Mouse (Mus musculus) urinary bladder, postnatal 36 days (tissue): ENCODE measurements around the gene Aox3.

Experiments
- DNase-seq, 2 experiments: peaks; one replicate each; pipeline ENCODE4 v3.0.0; 2022; ENCODE audit warnings: low spot score in 2 of 2, mixed read lengths in 1 of 2

Gene Aox3

DNA sequence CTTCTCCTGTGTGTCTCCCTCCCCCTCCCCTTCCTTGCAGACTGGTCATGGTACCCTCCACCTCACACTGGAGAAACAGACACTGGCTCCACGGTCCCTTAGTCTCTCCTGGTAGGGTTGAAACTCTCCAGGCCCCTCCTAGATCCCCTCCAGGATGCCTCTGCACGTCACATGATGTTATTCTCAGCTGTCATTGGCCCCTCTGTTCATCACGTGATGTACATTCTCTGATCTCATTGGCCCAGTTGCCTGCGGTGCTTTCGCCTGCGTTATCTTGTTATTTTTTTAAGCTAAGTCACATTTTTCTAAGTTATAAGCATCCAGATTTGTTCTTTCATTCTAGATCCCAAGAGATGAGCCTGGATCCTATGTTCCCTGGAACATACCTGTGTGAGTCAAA, 7.2 kb upstream of the Aox3 start:
- no peak for DNase-seq

DNA sequence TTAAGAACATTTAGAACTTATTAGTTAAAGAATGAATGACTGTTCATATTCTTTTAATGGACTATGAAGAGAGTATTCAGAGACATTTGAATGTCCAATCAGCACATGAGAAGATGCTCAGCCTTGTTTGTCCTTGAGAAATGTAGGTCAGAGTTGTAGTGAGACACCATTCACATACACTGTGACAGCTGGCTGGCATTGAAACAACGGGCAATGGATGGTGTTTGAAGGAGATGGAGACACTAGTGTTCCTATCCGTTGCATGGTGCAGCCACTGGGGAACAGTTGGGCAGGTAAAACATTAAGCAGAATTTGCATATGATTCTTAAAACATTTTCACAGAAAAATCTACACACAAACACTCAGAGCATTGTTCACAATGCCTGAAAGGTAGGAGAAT, 5.9 kb upstream of the Aox3 start:
- DNase-seq = no peak

DNA sequence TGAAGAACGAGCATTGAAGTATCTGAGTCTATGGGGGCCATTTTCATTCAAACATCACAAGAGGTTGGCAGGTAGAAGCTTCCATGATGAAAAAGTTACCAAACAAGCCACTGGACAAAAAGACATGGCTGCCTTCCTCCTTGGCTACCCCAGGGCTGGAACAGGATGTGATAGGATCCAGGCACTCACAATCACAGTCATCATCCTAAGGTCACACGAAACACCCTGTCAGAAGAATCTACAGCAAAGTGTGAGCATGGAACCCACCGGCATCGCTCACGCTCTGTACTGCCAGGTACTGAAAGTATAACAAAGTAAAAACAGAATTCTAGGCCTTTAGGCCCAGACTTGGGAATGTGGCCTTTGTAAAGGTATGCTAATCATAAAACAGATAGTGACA, 2.7 kb upstream of the Aox3 start:
- no peak for DNase-seq

DNA sequence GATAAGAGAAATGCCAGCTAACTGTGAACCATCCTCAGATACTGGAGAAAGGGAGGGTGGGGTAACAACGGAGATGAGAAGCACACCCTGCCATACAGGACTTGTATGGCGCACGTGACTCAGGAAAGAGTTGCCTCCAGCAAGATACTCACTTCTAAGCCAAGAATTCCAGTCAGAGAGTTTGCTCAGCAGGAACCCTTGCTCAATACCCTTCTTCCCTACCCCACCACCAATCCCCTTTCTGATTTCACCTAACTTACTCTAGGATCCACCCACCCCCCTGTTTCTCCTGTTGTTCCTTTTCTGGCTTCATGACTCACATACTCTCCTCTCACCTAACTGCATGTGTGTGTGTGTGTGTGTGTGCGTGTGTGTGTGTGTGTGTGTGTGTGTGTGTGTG, 1.6 kb upstream of the Aox3 start:
- no peak for DNase-seq

DNA sequence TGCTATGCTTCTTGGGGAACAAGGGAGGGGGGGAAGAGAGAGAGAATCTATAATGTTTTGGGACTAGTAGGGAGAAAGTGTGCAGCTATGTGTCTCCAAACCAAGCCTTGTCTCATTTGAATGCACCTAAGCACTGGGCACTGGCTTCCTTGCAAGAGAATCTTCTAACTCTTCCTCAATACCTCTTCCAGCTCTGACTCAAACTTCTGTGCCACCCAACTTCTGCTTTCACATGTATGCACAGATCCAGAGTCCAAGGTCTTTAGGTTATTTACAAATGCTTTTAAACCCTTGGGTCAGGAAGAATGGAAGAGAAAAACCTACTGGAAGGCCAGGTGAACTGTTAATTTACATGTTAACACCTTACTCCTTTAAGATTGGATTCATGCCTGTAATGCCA, 511 bp downstream of the Aox3 start:
- no peak for DNase-seq

DNA sequence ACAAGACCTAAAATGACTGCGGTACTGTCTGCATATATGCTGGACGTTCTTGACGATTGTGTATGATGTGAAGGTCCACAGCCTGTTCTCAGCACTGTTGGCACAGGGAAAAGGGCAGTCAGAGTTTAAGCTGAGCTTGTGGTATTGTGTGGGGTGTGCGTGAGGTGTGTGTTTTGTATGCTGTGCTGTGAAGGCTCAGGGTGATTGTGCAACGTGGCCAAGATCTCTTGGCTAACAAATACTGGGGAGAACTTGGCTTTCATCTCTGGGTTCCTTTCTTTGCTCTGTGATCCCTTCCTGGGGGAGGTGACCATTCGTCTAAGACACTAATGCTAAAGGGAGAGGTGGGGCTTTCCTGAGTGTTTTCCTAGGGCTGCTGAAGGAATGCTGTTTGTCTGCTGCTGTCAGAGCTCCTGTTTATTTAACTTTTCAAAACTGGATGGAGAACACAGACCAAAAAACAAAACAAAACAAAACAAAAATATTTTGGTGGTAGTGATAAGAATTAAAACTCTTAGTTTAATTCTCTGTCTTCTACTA, 1.2 kb downstream of the Aox3 start:
- DNase-seq = peak in 1 of 2 experiments; percentile 9

DNA sequence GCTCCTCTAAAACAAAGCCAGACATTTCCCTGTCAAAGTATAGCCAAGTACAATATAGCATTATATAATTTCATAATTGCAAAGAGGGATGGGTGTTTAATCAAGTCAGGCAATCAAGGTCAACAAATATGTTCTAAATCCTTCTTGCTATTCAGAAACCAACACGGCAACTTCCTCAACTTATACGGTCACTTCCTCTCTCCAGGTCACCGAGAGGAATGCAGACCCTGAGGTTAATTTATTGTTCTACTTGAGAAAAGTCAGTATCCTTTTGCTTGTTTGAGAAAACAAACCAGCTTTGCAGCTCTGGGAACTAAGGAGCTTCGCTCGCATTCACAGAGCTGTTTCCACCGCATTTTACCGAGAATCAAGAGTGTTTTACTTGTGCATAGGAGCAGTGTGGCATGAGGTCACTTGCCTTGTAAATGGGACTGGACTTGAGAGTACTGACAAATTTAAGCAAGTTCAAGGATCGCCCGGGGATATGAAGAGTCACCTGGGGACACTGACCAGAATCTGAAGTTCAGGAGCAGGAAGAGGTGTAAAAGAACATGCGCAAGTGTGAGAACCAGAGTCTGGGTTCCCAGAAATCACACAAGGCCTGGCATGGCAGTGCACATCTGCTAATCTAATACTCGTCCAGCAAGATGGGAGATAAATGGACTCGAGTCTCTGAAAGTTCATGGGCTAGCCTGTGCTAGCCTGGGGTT, 1.9 kb downstream of the Aox3 start:
- no peak for DNase-seq

DNA sequence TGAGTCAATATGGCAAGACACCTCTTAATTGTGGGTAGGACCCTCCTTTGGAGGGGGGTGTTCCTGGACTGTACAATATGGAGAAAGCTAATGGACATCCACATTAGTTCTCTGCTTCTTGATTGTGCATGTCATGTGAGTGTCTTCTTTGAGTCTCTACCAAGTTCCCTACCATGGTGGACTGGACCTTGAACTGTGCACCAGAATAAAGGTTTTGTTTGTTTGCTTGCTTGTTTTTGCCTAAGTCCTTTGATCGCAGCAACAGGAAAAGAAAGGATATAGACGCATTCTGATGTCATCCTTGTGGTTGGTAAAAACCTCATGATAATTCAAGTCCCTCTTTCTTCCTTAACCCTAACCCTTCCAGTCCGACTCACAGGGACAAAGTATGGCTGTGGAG, 5.3 kb downstream of the Aox3 start:
- DNase-seq = no peak

DNA sequence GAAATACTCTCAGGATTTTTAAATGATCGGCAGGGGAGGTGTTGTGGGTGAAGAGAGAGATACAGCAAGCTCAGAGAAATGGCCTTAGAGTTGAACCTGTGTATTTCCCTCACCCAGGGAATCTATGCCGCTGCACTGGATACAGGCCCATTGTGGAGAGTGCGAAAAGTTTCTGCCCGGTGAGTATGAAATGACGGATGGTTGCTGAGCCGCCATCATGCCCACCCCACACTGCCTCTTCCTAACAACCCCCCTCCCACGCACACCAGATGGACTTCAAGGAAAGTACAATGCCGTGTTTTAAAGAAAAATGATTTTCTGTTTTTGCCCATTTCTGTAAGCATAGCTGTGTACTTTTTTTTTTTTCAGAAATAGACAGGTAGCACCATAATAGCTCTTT, 12.0 kb downstream of the Aox3 start:
- no peak for DNase-seq

DNA sequence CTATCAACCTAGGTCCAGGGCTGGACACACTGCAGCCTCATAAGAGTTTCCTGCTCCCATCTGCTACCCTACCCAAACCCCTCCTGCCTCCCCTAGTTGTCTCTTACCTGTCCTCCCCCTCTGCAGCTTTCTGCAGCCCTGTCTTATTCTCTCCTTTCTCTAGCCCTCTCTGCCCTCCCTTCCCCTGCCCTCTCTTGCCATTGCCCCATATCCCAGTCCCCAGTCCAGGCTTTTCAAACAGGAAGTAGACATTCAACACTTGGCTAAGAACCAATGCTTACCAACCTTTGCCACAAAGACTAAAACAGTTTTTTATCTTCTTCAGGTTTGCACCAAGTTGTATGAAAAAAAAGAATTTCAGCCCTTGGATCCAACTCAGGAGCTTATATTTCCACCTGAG, 25.0 kb downstream of the Aox3 start:
- DNase-seq = no peak

DNA sequence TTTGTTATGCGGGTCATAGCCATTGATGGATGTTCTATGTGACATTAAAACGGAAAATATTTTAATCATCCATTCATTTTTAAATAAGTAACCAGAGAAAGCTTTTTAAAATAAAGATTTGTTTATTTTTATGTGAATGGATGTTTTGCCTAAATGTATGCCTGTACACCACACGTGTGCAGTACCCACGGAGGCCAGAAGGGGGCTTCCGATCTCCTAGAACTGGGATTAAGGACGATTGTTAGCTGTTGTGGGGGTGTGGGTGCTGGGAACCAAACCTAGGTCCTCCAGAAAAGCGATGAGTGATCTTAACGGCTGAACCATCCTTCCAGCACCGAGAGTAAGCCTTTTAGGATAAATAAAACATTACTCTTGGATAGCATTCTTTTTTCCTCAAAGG, 26.1 kb downstream of the Aox3 start:
- no peak for DNase-seq

DNA sequence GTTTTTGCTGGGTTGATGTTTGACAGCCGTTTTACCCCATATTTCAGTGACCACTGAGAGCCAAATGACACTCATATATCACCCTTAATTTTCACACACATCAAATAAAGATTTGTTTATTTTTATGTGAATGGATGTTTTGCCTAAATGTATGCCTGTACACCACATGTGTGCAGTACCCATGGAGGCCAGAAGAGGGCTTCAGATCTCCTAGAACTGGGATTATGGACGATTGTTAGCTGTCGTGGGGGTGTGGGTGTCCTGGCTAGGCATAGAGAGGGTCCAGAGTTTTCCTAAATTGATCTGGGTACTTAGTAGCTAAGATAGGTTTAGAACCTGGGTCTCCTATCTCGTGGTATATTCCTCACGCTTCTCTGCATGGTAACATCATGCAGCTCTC, 27.7 kb downstream of the Aox3 start:
- DNase-seq = no peak

DNA sequence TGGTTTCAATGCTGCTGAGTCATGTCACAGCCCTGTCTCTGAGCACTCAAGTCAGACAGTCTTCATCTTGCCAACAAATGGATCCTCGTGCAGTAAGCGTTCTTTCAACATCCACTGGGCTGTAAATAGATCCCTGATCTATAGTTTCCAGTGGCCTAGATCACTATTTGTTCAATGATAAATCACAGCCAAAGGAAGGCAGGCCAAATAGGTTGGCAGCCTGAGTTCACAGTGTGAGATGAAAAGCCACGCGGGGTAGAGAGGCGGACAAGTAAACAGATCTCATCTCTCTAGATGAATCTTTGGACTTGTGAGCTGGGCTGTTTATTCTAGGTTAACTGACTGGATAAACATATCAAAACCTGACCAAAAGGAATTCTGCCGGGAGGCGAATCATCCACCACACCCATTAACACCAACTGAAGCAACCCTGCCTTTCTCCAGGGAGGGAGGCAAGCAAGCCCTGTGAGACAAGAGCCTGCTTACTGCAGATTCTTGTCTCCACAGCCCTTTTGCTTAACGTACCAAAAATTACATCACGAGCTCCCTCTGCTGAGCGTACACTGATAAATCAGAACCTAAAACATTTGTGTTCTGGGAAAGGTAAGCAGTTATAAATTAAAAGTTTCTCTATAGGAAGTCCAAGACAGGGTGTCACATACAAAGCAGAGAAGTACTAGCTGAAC, 31.6 kb downstream of the Aox3 start:
- DNase-seq = peak; percentile 28 to 52

DNA sequence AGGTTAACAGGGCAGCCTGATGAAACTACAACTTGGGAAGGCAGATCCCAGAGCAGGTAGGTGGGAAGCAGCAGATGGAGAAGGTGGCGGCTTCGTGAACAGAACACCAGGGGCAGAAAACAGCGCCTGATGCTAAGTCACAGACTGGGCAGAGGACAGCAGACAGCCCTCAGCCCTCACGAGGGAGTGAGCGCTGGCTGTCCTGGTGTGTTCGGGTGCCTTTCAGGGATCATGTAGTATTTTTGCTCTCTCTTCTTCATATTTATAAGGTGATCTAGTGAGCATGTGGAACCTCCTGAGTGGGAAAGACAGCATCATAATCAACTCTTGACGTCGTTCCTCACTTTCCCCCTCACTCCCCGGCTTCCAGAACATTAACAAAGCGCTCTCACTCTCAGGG, 33.1 kb downstream of the Aox3 start:
- no peak for DNase-seq

DNA sequence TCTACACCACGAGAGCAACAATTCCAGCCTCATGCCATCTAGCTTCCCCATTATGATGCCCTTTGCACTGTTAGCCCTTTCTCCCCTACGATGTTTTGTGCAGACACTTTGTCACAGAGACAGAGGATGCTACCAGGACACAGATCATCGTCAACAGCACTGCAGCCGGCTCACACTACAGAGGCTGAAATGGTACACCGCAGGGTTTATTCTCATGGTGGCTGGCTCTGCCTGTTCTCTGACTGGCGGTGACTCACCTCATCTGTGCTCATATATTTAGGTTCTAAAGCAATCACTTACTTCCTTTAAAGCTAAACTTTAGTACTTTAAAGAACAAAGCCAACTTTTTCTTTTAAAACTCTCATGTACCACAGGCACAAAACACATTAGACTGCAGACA, 34.8 kb downstream of the Aox3 start:
- DNase-seq = no peak

DNA sequence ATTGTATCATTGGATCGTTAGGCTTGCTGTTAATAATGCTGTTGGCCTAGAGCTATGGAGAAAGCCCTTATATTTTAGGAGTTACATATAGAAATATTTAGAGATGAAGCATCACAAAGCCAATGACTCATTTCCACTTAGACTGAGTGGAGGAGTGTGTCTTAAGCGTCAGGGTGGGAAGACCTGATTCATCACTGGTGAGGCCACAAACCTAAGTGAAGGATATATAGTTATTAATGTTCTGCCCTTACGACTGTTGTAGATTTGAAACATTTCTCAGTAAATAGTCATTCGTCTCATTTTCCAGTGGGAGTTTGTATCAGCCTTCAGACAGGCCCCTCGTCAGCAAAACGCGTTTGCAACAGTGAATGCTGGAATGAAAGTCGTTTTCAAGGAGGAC, 39.3 kb downstream of the Aox3 start:
- no peak for DNase-seq

DNA sequence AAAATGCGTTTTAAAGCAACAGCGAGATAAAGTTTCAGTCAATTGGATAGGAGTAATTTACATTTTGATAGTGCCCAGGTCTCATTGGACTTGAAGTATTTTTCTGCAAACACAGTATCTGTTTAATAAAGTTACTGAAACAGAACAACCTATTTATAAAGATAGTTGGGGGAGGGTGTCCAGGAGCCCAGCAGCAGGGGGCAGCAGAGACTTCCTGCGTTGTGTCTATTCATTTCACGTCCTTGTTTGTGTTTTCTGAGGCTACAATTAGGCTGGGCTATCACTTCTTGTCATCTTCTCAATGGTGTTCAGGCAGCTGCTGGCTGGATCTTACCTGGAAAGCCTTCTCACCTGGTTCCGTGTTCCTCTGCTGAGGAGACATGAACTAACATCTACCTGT, 43.8 kb downstream of the Aox3 start:
- DNase-seq = peak; percentile 18 to 35

DNA sequence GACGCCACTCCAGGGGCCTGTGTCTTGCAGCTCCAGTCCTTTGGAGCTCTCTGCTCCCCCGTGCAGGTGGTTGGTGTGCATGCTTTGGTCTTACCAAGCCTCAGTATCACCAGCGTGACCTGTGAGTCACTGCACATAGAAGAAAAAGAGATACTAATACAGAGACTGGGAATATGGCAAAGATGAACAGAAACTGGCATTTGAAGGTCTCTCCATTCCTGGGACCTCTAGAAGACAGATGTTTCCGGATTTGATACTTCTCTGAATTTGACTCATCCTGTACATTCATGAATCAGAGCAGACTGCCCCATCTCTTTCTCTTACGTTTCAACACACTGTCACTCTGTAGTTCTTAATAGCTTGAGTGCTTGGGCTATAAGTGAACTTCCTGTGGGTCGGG, 57.0 kb downstream of the Aox3 start:
- DNase-seq = no peak

DNA sequence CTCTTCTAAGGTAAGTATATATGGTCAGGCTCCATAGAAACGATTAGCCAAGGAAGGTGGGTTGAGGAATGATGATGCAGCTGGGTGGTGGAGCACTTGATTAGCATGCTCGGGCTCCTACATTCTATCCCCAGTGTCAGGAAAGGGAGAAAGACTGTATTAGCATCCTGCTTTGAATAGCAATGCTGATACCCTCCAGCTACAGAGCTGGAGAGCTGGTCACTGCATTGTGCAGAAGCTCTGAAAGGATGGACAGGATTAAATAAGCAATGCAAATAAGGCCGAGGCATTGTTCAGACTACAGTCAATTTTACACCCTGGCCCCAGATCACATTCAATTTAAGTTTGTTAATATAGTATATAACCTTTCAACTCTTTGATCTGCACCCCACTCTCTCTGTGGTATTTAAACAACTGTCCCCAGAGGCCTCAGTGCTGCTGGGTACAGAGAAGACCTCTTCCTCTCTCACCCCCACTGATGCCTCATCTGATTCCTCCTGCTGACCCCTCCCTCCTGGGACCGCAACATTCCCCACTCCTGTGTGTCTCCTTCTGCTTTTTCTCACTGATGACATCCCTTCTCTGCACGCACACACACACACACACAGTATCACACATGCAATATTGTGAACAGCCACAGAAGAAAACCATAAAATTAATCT, 75.7 kb downstream of the Aox3 start:
- no peak for DNase-seq

DNA sequence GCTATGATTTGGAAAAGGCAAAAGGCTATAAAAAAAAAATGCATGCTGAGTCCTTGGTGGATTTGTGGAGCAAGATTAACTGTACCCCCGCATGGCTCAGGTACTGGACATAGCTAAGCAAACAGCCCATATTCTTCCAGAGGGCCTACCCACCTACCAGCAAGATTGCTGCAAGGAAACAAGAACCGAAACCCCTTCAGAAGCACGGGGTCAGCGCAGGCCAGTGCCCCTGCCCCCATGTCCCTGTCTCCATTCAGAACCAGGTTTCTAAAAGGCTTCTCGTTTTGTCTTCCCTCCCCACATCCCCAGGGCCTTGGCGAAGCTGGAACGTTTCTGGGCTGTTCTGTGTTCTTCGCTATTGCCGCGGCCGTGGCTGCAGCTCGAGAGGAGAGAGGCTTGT, 81.4 kb downstream of the Aox3 start:
- DNase-seq = no peak

DNA sequence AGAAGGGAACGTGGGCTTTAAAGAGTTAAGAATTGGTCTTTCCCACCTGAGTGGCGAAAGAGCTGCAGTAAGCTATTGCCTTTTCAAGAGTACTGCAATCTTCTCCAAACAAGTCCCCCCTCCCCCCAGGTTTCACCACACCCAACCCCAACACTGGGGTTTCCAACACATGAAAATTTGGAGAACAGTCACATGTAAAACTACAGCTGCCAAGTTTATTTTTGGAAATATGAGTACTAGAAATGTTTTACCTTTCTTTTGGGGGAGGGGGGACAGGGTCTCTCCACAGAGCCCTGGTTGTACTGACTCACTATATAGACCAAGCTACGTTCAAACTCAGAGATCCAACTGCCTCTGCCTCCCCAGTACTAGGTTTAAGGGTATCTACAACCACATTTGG, 82.1 kb downstream of the Aox3 start:
- DNase-seq = no peak

DNA sequence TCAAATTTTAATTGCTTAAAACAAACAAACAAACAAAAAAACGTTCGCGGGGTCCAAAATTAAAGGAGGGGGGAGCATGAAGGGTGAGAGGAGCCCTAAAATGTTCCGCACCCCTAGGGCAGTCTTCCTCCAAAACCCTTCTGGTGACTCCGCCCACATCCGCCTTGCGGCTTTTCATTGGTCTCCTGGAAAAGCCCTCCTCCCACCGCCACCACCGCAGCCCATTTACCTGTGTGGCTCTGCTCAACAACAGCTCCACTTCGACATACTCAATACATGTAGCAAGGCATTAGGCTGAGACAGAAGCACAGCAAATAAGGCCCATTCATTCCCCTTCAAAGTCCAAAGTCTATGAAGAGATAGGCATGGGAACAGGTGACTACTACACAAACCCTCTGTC, 82.6 kb downstream of the Aox3 start:
- no peak for DNase-seq

DNA sequence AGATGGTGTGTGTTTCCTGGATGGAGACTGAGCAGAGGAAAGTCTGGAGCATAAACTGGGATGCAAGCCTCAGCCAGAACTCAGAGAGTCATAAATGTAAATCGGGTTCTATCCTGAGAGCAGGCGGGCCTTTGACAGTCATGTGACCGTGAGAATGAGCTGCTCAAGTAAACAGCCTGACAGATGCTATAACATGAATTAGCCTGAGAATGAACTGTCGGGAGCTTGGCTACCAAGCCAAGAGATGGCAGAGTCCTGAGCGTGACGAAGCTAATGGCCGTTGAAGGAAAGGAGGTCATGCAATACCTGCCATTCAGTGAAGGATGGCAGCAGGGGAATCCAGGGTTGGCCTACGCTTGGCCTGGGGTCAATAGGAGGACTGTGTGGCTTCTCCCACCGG, 84.1 kb downstream of the Aox3 start:
- DNase-seq = no peak
